Mouse (Mus musculus): ENCODE measurements at regions not wholly inside any gene's neighbourhood (a gene's known extent, or its start where the extent isn't known, plus 50 kb on each side); places are given as distances from the start of the nearest gene placed in this dataset.
"Not testable (repeated sequence)": the region's sequence is repeated elsewhere in the genome, so short reads cannot be mapped to it uniquely, and the experiment has no call there.

GRCm38 (mm10) chr5:129350024-129350423 is 151.0 kb upstream of the Sfswap start:
- no peak for DNase-seq (ENCODE audit: low spot score in 2 of 2)

GRCm38 (mm10) chr5:129353549-129353948 is 147.5 kb upstream of the Sfswap start:
- no peak for DNase-seq (ENCODE audit: low spot score in 2 of 2)

GRCm38 (mm10) chr5:129354877-129355276 is 146.1 kb upstream of the Sfswap start:
- no peak for DNase-seq (ENCODE audit: low spot score in 2 of 2)

GRCm38 (mm10) chr5:129361527-129361926 is 139.5 kb upstream of the Sfswap start:
- no peak for DNase-seq (ENCODE audit: low spot score in 2 of 2)

- no peak for DNase-seq (ENCODE audit: low spot score in 2 of 2)
Measured at GRCm38 (mm10) chr5:129363189-129363588, 137.8 kb upstream of the Sfswap start.

GRCm38 (mm10) chr5:129365026-129365425 is 136.0 kb upstream of the Sfswap start:
- DNase-seq (ENCODE audit: low spot score in 2 of 2), result no peak

- DNase-seq (ENCODE audit: low spot score in 2 of 2), result no peak
Measured at GRCm38 (mm10) chr5:129367266-129367665, 133.8 kb upstream of the Sfswap start.

- no peak for DNase-seq (ENCODE audit: low spot score in 2 of 2)
Measured at GRCm38 (mm10) chr5:129380861-129381260, 120.2 kb upstream of the Sfswap start.

GRCm38 (mm10) chr5:129384976-129385375 is 116.0 kb upstream of the Sfswap start:
- DNase-seq (ENCODE audit: low spot score in 2 of 2), result no peak

- DNase-seq (ENCODE audit: low spot score in 2 of 2), result not testable (repeated sequence)
Measured at GRCm38 (mm10) chr5:129385965-129386643, 114.9 kb upstream of the Sfswap start.

- not testable (repeated sequence) for DNase-seq (ENCODE audit: low spot score in 2 of 2)
Measured at GRCm38 (mm10) chr5:129386671-129387070, 114.3 kb upstream of the Sfswap start.

- DNase-seq (ENCODE audit: low spot score in 2 of 2), result no peak
Measured at GRCm38 (mm10) chr5:129387301-129387700, 113.7 kb upstream of the Sfswap start.

- DNase-seq (ENCODE audit: low spot score in 2 of 2), result no peak
Measured at GRCm38 (mm10) chr5:129390921-129391371, 110.1 kb upstream of the Sfswap start.

GRCm38 (mm10) chr5:129393150-129393549 is 107.9 kb upstream of the Sfswap start:
- DNase-seq (ENCODE audit: low spot score in 2 of 2), result no peak

GRCm38 (mm10) chr5:129393606-129394255 is 107.3 kb upstream of the Sfswap start:
- DNase-seq (ENCODE audit: low spot score in 2 of 2), result no peak

- no peak for DNase-seq (ENCODE audit: low spot score in 2 of 2)
Measured at GRCm38 (mm10) chr5:129394416-129394815, 106.6 kb upstream of the Sfswap start.

- no peak for DNase-seq (ENCODE audit: low spot score in 2 of 2)
Measured at GRCm38 (mm10) chr5:129397311-129397710, 103.7 kb upstream of the Sfswap start.

GRCm38 (mm10) chr5:129406259-129406658 is 94.8 kb upstream of the Sfswap start:
- no peak for DNase-seq (ENCODE audit: low spot score in 2 of 2)

- DNase-seq (ENCODE audit: low spot score in 2 of 2), result no peak
Measured at GRCm38 (mm10) chr5:129409440-129410004, 91.5 kb upstream of the Sfswap start.

- no peak for DNase-seq (ENCODE audit: low spot score in 2 of 2)
Measured at GRCm38 (mm10) chr5:129412161-129412560, 88.9 kb upstream of the Sfswap start.

- DNase-seq (ENCODE audit: low spot score in 2 of 2), result no peak
Measured at GRCm38 (mm10) chr5:129414960-129415706, 85.9 kb upstream of the Sfswap start.

- no peak for DNase-seq (ENCODE audit: low spot score in 2 of 2)
Measured at GRCm38 (mm10) chr5:129416425-129416824, 84.6 kb upstream of the Sfswap start.
